Mouse (Mus musculus) C2C12 (cell line): Measurements from ENCODE around the gene Chd6.

ENCODE experiments used
- CEBPB ChIP-seq: IDR thresholded peaks from one replicate; pipeline ENCODE4 v1.6.1; 2011; ENCODE audit warnings: low read depth, mild to moderate bottlenecking, control low read depth, moderate library complexity
- CTCF ChIP-seq: IDR thresholded peaks from one replicate; pipeline ENCODE4 v1.5.1; 2011; ENCODE audit not compliant: control insufficient read depth, insufficient read depth, insufficient read length
- MAX ChIP-seq: IDR thresholded peaks from one replicate; pipeline ENCODE4 v1.6.1; 2011; ENCODE audit warnings: mild to moderate bottlenecking, control low read depth
- MYOD1 ChIP-seq: IDR thresholded peaks from one replicate; pipeline ENCODE4 v1.6.1; 2011; ENCODE audit warnings: low read depth; ENCODE audit not compliant: control insufficient read depth, insufficient read length
- MYOG ChIP-seq: IDR thresholded peaks from one replicate; pipeline ENCODE4 v1.6.1; 2011; ENCODE audit not compliant: control insufficient read depth, insufficient read length; ENCODE audit errors: extremely low read depth
- USF1 ChIP-seq: IDR thresholded peaks from one replicate; pipeline ENCODE4 v1.6.1; 2011; ENCODE audit warnings: low read depth, mild to moderate bottlenecking, control low read depth, moderate library complexity

DNA sequence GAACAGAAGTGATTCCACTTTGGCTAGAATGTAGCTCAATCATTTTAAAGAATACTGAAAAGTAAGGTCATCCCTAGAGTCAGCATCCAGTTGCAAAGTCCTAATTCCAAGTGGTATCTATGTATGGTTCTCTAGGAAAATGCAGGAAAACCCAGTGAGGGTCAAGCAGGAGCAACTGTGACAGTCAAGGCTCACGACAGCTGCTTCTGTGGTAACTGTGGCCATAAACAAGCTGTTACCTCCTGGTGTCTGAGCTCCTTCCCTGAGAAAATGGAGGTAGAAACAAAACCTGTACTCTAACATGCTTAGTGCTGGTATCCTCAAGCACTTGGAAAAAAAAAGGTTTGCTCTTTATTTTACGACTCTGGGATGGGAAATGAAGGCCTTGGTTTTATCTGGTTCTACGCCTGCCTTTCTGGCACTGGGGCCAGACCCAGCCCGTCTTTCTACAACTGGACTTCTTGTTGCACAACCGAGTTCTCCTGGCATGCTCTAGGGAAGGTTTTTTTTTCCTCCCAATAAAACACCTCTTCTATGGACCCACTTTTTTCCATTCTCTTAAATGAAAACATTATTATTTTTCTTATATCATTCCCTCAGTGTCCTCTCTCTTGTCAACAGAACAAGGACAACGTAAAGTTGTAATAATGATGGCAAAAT, 18.0 kb downstream of the Chd6 start:
- TF ChIP-seq CTCF (no peak), MYOD1 (no peak), MAX (no peak), MYOG (no peak), USF1 (no peak), CEBPB (no peak)
